ENCODE assay signal across 8 mouse cellular contexts in the genomic region with DNA sequence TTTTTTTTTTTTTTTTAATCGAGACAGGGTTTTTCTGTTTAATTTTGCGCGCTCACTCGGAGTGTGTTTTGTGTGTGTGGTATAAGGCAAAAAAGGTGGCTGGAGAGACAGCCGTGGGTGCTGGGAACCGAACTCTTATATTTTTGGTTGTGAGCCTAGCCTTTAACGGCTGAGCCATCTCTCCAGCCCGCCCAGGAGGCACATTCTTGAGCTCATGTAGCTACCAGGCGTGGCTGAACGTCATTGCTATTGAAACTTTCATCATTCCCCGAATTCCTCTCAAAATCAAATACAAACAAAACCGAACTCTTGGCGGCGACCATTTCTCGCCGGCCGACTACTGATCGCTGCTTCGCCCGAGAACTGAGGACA. TPM values are rescaled to one million over a fixed set of nuclear protein-coding genes. Genes with fewer than 3 reads are reported as not detected.
DNase-seq lines count a peak whose midpoint lies in the region; ATAC-seq and TF ChIP-seq lines count a peak whose summit lies in the region.
"Not testable (repeated sequence)": the region's sequence is repeated elsewhere in the genome, so short reads cannot be mapped to it uniquely, and the experiment has no call there.

No protein-coding gene starts in this region.

- not testable (repeated sequence) for TF ChIP-seq CTCF in E14TG2a.4 (conservative IDR thresholded peaks at IDR 0.05; ENCODE audit: low read length)

- H3K36me3 ChIP-seq in E14TG2a.4 (ENCODE audit: insufficient read depth, low read length); forebrain, embryonic 15.5 days; liver, embryonic 16.5 days (ENCODE audit: control insufficient read depth, insufficient read depth); neural tube, embryonic 12.5 days; stomach, embryonic 16.5 days (ENCODE audit: control insufficient read depth, insufficient read depth, low read length): not testable (repeated sequence)

- peak overlapping the region; percentile 56 for H3K4me2 ChIP-seq in forebrain, embryonic 15.5 days (replicated peaks)
- peak overlapping the region; percentile 84 for H3K4me2 ChIP-seq in liver, embryonic 16.5 days (ENCODE audit: low read depth, low read length)
- peak overlapping the region; percentile 56 for H3K4me2 ChIP-seq in neural tube, embryonic 12.5 days (replicated peaks)
- H3K4me2 ChIP-seq in stomach, embryonic 16.5 days (ENCODE audit: low read depth, low read length) = peak overlapping the region; percentile 70

- H3K9ac ChIP-seq in forebrain, embryonic 15.5 days (replicated peaks) = peak overlapping the region; percentile 66
- peak overlapping the region; percentile 73 for H3K9ac ChIP-seq in liver, embryonic 16.5 days (ENCODE audit: low read depth, low read length)
- H3K9ac ChIP-seq in neural tube, embryonic 12.5 days = peak overlapping the region; percentile 63
- peak overlapping the region; percentile 76 for H3K9ac ChIP-seq in stomach, embryonic 16.5 days (ENCODE audit: low read length)

- intact Hi-C loops in heart, postnatal 14 days (cut with DNase I) = not testable (repeated sequence)

- H3K27ac ChIP-seq in forebrain, embryonic 15.5 days (replicated peaks) = peak overlapping the region; percentile 92
- peak overlapping the region; percentile 70 for H3K27ac ChIP-seq in liver, embryonic 16.5 days (ENCODE audit: low read length)
- H3K27ac ChIP-seq in neural tube, embryonic 12.5 days = not testable (repeated sequence)
- peak overlapping the region; percentile 92 for H3K27ac ChIP-seq in stomach, embryonic 16.5 days (ENCODE audit: low read length)

- not testable (repeated sequence) for H3K27me3 ChIP-seq in E14TG2a.4 (ENCODE audit: insufficient read depth, low read length); forebrain, embryonic 15.5 days; liver, embryonic 16.5 days (ENCODE audit: control insufficient read depth, insufficient read depth, low read depth, low read length); neural tube, embryonic 12.5 days (replicated peaks); stomach, embryonic 16.5 days (ENCODE audit: control insufficient read depth, insufficient read depth, low read length)

- H3K4me3 ChIP-seq in E14TG2a.4 (replicated peaks; ENCODE audit: low read length) = peak overlapping the region; percentile 85
- peak overlapping the region; percentile 72 for H3K4me3 ChIP-seq in forebrain, embryonic 15.5 days
- H3K4me3 ChIP-seq in liver, embryonic 16.5 days (ENCODE audit: low read depth, low read length) = peak overlapping the region; percentile 73
- H3K4me3 ChIP-seq in neural tube, embryonic 12.5 days = peak overlapping the region; percentile 56
- H3K4me3 ChIP-seq in stomach, embryonic 16.5 days (replicated peaks; ENCODE audit: low read length) = peak overlapping the region; percentile 67

- H3K4me1 ChIP-seq in E14TG2a.4 (replicated peaks; ENCODE audit: low read depth, low read length) = peaks cover 16% of the 10 kb centered on the region
- peaks cover 14% of the 10 kb centered on the region for H3K4me1 ChIP-seq in forebrain, embryonic 15.5 days
- peaks cover 14% of the 10 kb centered on the region for H3K4me1 ChIP-seq in liver, embryonic 16.5 days (ENCODE audit: control insufficient read depth, low read depth, low read length)
- not testable (repeated sequence) for H3K4me1 ChIP-seq in neural tube, embryonic 12.5 days
- H3K4me1 ChIP-seq in stomach, embryonic 16.5 days (ENCODE audit: control insufficient read depth, insufficient read depth, low read length) = peaks cover 13% of the 10 kb centered on the region

- peak; percentile 45 for ATAC-seq in forebrain, embryonic 15.5 days (replicated peaks)
- ATAC-seq in liver, embryonic 16.5 days (ENCODE audit: low read depth) = peak; percentile 48
- ATAC-seq in neural tube, embryonic 12.5 days (ENCODE audit: low FRiP score, low read depth) = peak; percentile 41
- ATAC-seq in stomach, embryonic 16.5 days (ENCODE audit: insufficient read depth, low FRiP score) = peak; percentile 38

- H3K9me3 ChIP-seq in E14TG2a.4 (ENCODE audit: low read length) = peaks cover 13% of the 10 kb centered on the region
- H3K9me3 ChIP-seq in forebrain, embryonic 15.5 days; liver, embryonic 16.5 days (replicated peaks; ENCODE audit: control insufficient read depth, low read length); neural tube, embryonic 12.5 days; stomach, embryonic 16.5 days (replicated peaks; ENCODE audit: control insufficient read depth, low read length): not testable (repeated sequence)

- under 1% methylated on average over 20 of the region's 20 CpGs for WGBS in forebrain, embryonic 15.5 days
- 0% methylated on average over 20 of the region's 20 CpGs for WGBS in liver, embryonic 16.5 days (ENCODE audit: insufficient replicate concordance)
- 1% methylated on average over 20 of the region's 20 CpGs for whole genome bisulfite sequencing in neural tube, embryonic 12.5 days
- under 1% methylated on average over 20 of the region's 20 CpGs for WGBS in stomach, embryonic 16.5 days

- peak; percentile 66 to 81 for DNase-seq in cerebellum, adult 18-20 months
- DNase-seq in heart, postnatal 14 days = peak; percentile 74 to 82
- peak; percentile 77 for DNase-seq in layer of hippocampus, adult 11-12 months (ENCODE audit: low spot score)

RNA-seq across cellular contexts. Expression of gene Klrb1c, which starts 9.7 kb away (rescaled TPM):
- not detected in 2 replicates for polyA plus RNA-seq in forebrain, embryonic 15.5 days (2015; fragmentation: Nextera tagmentation; extraction: Ambion mirVana)
- total RNA-seq in heart, postnatal 14 days (2021) = under 1 TPM in 1 of 2 experiments, not detected in 1; 0.12 TPM
- 0.61 and 0.78 TPM in 2 replicates for polyA plus RNA-seq in liver, embryonic 16.5 days (2015; fragmentation: Nextera tagmentation; extraction: Ambion mirVana)
- polyA plus RNA-seq in neural tube, embryonic 12.5 days (2016; fragmentation: Nextera tagmentation; extraction: Ambion mirVana) = 0.11 TPM in 1 of 2 replicates, not detected in the other
- 0.25 and 0.27 TPM in 2 replicates for polyA plus RNA-seq in stomach, embryonic 16.5 days (2015; fragmentation: Nextera tagmentation; extraction: Ambion mirVana)

RNA-seq across cellular contexts. Expression of gene Gm44511, which starts 27.4 kb away (rescaled TPM):
- polyA plus RNA-seq in forebrain, embryonic 15.5 days (2015; fragmentation: Nextera tagmentation; extraction: Ambion mirVana) = not detected in 2 replicates
- not detected for total RNA-seq in heart, postnatal 14 days (2021)
- polyA plus RNA-seq in liver, embryonic 16.5 days (2015; fragmentation: Nextera tagmentation; extraction: Ambion mirVana) = 0.20 TPM in 1 of 2 replicates, not detected in the other
- not detected in 2 replicates for polyA plus RNA-seq in neural tube, embryonic 12.5 days (2016; fragmentation: Nextera tagmentation; extraction: Ambion mirVana)
- polyA plus RNA-seq in stomach, embryonic 16.5 days (2015; fragmentation: Nextera tagmentation; extraction: Ambion mirVana) = 0.44 TPM in 1 of 2 replicates, not detected in the other

RNA-seq across cellular contexts. Expression of gene Klrb1b, which starts 27.4 kb away (rescaled TPM):
- not detected in 2 replicates for polyA plus RNA-seq in forebrain, embryonic 15.5 days (2015; fragmentation: Nextera tagmentation; extraction: Ambion mirVana)
- total RNA-seq in heart, postnatal 14 days (2021) = under 1 TPM in 1 of 2 experiments, not detected in 1; 0.17 TPM
- polyA plus RNA-seq in liver, embryonic 16.5 days (2015; fragmentation: Nextera tagmentation; extraction: Ambion mirVana) = 0.23 and 0.46 TPM in 2 replicates
- not detected in 2 replicates for polyA plus RNA-seq in neural tube, embryonic 12.5 days (2016; fragmentation: Nextera tagmentation; extraction: Ambion mirVana)
- 0.56 and 0.81 TPM in 2 replicates for polyA plus RNA-seq in stomach, embryonic 16.5 days (2015; fragmentation: Nextera tagmentation; extraction: Ambion mirVana)
